Mouse (Mus musculus) heart, postnatal 25 days (tissue): ENCODE results near the gene Picalm. TPM values are rescaled to one million over a fixed set of nuclear protein-coding genes. Genes with fewer than 3 reads are reported as not detected.
"Not testable (repeated sequence)": the region's sequence is repeated elsewhere in the genome, so short reads cannot be mapped to it uniquely, and the experiment has no call there.

ENCODE experiments used
- DNase-seq: peaks from one replicate; pipeline ENCODE4 v3.0.0; 2022; ENCODE audit warnings: low spot score
- intact Hi-C: fragments of 180-260 bp; cut with DNase I; formaldehyde crosslinking; loops from one replicate; pipeline ENCODE4 v1.15.1; 2025
- total RNA-seq, 2 experiments: library from RNA; stranded (reverse); gene quantifications; 2 replicates each; pipeline ENCODE4 v1.2.3; 2021

Picalm gene
- total RNA-seq, 2 experiments from 2014 or later = 116 to 126 TPM

DNA sequence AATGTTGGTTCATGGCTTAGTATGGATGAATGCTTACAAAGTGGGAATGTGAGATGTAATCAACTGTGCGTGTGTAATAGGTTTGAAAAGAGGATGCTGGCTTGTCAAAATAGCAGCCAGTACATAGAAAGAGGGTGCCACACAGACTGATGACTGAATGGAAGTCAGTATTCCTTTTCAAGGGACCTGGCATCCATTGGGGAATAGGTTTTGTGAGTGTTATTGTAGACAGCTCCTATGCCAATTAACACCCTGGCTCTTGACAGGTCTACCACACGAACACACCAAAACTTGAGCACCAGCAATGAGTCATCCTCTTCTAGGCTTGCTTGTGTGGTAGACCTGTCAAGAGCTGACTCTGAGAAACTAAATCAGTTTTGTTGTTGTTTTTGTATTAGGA lies 45.6 kb downstream of the Picalm start:
- DNase-seq = no peak
- intact Hi-C loops = no loop called here

DNA sequence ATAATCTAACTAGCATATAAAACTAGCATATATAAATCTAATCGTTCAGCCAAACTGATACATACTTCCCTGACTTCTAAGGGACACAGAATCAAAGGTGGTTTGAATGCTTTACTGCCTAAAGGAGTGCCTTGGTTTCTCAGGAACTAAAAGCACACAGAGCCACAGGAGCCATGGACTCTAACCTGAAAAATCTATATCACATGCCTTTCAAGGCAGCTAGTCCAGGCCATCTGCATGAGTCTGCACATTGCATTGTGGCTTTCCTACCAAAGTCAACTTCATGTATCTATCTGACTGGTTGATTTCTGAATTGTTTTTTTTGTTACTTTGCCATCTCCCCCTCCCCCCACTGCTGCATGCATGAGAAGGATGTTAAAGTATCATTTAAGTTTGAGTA lies 50.6 kb downstream of the Picalm start:
- intact Hi-C loops = loop anchor here (2.0 kb wide), 1 partner anchor 14 kb away; no protein-coding TSS in a partner anchor
- DNase-seq = no peak

DNA sequence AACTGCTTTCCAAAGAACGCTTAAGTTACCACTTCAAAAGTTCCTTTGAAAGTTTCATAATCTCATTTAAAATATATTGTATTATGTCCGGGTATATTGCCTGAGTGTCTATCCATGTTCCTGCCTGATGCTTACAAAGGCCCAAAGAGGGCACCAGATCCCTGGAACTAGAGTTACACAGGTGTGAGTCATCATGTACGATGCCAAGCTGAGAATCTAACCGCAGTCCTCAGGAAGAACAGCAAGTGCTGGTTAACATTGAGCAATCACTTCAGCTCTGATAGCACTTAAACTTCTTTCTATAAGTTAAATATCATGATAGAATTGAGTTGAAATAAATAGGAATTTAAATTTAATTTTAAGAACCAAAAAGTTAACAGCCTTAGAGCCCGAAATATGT lies 70.2 kb downstream of the Picalm start:
- no peak for DNase-seq
- intact Hi-C loops = loop anchor here (5.0 kb wide), 1 partner anchor 33 kb away; no protein-coding TSS in a partner anchor

DNA sequence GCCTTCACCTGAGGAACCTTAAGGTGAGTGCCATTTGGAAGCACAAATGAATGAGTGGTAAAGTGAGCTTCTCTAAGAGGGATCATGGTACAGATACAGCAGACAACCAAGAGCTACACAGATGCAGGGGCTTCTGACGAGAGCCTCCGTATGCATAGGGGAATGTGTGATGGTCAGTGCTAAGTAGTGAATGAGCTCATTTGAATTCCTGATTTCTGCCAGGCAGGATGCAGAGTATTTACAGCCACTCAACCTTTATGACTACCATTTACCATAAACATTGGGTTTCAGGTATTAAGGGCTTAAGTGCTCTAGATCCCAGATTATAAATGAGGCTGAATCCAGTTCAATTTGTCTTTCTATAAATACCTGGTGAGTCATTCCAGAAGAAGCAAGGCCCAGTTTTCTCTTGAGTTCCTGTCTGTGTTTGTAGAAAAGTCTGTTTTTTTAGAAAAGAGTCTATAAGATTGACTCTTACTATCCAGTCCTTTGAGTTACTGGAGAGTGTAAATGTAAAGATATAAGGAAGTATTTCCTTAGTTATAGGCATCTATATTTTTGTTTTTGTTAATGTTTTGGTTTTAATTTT lies 72.0 kb downstream of the Picalm start:
- no peak for DNase-seq
- intact Hi-C loops = loop anchor here (5.0 kb wide), 1 partner anchor 35 kb away; no protein-coding TSS in a partner anchor

DNA sequence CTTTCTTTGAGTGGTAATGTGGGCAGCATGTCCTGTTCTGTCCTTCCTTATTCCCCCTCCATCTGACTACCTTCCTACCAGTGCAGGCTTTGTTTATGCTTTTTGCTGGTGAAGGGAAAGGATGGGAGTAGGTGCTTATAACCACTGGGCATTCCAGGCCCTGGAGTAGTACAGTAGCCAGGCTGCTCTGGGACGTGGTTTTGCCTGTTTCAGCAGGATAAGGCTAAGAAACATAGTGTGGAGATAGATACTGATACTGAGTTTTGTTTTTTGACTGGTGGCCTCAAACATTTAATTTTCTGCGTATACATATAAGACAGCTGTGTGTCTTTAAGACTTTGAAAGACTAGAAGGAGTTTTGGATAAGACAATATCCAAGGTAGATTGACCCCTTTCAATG lies 73.9 kb downstream of the Picalm start:
- intact Hi-C loops = loop anchor here (5.0 kb wide), 1 partner anchor 37 kb away; no protein-coding TSS in a partner anchor
- DNase-seq = no peak

DNA sequence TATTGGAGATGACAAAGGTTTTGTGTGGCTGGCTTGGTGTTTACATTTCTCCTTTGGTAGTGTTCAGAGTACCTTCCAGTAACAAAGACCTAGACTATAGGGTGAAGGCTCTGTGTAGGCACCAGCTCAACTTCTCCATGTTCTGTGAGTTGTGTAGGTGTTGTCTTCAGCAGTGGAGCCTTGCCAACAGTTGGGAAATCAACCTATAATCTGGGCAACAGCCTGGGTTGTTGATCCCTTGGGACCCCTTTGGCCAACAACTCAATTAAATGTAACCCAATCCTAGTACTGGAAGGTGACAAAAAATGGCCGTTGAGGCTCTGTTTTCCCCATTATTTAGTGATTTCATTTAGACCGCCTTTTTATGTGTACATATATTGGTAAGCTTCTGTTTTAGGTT lies 80.1 kb downstream of the Picalm start:
- intact Hi-C loops = no loop called here
- DNase-seq = no peak

DNA sequence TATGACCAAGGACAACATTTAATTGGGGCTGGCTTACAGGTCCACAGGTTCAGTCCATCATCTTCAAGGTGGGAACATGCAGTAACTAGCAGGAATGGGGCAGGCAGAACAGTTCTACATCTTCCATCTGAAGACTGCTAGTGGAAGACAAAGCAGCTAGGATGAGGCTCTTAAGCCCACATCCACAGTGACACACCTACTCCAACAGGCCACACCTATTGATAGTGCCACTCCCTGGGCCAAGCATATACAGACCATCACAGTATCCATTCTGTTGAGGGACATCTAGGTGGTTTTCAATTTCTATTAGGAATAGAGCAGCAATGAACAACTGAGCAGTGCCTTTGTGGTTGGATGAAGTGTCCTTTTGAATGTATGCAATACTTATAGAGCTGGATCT lies 80.9 kb downstream of the Picalm start:
- no peak for DNase-seq
- intact Hi-C loops = no loop called here

DNA sequence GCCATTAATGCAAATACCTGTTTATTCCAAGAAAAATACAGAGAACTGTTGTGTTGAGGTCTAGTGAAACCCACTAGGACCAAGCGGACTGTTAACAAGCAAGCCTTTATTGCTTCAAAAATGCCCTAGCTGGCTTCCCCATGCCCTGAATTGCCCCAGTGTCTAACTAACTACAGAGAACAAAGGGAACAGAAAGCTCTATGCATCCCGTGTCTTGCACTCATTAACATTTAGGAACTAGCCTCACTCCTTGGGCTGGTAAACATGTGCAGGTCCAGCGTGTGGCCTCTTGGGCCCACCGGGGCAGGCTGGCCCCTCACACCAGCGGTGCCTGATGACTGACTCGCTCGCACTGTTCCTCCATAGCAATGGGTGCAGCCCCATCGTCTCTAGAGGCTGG lies 86.5 kb downstream of the Picalm start:
- intact Hi-C loops = no loop called here

DNA sequence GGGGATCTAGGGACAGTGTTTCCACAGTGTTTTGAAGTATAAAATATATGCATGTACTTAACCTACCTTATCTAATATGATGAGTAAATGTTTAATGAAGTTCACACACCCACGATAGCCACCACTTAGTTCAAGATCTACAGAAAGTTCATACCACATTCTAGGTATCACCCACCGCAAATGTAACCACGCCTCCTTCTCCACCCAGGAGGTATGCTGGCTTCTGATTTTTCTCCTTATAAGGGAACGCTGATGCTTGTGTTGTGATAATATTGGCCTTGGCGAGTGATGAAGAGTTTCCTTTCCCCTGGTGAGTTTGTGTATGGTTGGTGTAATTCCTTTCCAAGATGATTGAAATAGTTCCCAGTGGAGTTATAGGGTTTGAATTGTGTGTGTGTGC lies 88.1 kb downstream of the Picalm start:
- intact Hi-C loops = no loop called here
- no peak for DNase-seq

More for the DNA sequence above, 86.5 kb downstream of the Picalm start:
- DNase-seq = no peak

DNA sequence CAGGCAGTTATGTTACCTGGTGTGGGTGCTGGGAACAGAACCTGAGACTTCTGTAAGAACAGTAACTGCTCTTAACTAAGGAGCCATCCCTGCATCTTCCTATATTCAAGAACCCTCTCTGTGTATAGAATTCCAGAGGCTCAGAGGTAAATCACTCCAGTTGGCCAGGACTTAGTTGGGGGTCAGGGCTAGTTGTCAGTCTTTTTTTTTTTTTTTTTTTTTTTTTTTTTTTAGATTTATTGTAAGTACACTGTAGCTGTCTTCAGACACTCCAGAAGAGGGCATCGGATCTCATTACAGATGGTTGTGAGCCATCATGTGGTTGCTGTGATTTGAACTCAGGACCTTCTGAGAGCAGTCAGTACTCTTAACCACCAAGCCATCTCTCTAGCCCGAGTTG lies 91.5 kb downstream of the Picalm start:
- intact Hi-C loops = no loop called here
- DNase-seq = no peak

DNA sequence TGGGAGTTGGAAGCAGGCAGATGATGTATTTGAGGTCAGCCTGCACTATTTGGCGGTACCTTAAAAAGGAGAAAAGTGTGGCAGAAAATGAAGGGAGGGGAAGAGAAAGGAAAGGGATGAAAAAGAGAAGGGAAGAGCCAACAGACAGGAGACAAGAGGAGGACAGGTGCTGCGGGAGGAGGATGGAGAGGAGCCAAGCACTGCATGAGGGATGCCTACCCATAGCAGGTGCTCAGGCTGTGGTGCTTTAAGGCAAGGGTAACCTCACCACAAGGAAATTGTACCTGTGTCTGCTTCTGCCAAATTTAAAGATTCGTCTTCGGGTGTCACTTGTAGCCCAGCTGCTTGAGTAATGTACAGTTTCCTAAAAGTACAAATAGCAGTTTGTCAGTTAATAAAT lies 98.1 kb downstream of the Picalm start:
- no peak for DNase-seq
- intact Hi-C loops = no loop called here

DNA sequence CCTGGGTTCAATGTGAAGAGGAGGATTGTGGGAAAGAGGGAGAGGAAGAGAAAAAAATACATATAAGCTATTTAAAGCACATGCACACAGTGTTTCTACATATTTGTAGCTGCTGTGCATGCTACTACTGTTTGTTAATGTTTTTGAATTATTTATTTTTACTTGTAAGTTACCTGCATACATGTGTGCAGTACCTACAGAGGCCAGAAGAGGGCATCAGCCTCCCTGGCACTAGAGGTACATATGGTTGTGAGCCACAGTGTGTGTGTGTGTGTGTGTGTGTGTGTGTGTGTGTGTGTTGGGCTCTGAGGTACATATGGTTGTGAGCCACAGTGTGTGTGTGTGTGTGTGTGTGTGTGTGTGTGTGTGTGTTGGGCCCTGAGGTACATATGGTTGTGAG lies 98.9 kb downstream of the Picalm start:
- DNase-seq, intact Hi-C loops: not testable (repeated sequence)

DNA sequence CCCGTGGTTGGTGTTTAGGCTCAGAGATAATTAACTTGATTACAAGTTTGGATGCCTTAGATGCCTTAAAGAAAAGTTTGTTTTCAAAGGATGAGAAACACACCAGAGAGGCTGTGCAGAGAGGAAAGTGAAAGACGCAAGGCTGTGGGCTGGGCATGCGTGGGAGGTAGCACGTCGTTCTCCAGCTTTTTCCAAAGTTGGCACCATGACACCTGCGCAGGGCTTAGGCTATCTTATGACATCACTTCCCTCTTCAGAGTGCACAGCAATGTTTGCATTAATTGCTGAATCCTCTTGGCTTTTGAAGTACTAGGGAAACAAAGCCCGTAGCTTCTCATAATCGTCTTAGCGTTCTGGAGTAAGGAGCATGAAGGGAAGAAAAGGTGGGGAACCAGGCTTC lies 101.4 kb downstream of the Picalm start:
- intact Hi-C loops = no loop called here
- DNase-seq = no peak

DNA sequence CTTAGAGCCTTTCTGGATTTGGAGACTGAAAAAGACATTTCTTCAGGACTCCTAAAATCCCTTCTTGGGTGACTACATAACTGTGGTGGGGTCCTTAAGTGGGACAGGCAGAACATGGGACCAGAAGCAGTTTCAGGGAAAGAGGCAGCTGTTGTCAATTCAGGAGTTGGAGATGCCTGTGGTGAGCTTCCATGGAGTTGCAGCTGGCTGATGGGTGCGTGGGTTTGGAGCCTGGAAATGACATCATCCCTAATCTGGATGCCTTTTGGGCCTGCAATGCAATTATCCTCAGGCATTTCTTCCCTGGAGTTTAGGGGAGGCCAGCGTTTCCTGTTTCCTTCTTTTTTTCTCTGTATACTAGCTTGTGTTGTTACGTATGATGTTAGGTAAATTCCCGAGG lies 103.9 kb downstream of the Picalm start:
- intact Hi-C loops = no loop called here

DNA sequence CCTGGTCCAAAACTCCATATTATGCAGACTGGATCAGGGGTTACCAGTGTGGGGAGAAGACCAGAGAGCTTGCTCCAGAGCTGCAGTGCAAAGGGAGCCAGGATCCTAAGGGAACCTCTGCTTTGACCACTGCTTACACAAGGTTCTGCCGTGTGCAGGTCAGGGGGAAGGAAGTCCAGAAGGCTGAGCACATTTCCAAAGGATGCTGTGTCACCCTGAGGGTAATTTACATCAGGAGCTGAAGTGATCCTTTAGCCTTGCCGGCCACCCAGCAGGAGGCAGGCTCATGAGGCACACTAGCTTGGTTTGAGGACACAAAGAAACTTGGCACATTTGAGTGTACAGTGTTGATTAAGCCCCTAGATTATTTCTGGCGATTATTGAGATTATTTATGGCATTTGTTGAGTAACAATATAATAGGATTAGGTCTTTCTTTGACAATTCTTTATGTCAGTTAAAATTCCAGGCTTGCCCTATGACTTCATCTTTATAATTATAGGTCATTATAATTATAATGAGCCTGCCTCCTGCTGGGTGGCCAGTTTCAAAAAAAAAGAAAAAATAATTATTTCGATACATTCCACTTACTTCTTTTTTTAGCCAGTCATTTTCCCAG lies 106.4 kb downstream of the Picalm start:
- no peak for DNase-seq
- intact Hi-C loops = no loop called here

More for the DNA sequence above, 103.9 kb downstream of the Picalm start:
- peak; percentile 19 for DNase-seq

DNA sequence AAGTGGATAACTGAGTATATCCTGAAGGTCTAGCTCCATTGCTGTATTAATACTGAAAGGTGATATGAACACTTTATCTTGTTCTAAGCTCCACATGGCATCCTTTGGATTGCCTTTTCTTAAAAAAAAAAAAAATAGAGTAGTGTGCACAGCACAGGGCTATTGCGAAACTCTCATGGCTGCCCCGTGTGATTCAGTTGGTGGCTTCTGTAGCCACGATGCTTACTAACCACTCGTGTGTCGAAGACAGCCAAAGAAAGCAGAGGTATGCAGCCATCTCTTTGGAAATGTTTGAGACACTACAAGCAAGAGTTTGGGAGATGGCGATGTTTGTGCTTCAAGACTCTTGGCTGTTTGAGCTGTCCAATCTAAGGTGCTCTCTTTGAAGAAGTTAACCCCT lies 113.1 kb downstream of the Picalm start:
- intact Hi-C loops = no loop called here

DNA sequence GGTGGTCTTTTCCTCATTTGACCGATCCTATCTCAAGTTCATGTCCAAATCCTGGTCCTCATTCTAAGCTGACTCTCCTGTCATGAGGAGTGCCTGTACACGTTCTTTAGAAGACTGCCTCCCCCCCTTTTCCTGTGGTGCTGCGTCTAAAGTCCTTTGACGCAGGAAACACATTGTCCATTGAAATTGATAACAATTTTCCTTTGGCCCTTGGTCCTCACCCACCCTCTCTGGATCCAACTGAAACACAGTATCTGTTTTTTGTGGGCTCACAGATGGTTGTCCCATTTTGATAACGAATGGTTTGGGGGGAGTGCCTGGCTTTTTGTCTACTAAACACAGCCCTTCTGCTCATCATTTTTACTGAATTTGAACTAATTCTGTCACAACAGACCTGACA lies 113.6 kb downstream of the Picalm start:
- no peak for DNase-seq
- intact Hi-C loops = no loop called here

More for the DNA sequence above, 113.1 kb downstream of the Picalm start:
- no peak for DNase-seq

DNA sequence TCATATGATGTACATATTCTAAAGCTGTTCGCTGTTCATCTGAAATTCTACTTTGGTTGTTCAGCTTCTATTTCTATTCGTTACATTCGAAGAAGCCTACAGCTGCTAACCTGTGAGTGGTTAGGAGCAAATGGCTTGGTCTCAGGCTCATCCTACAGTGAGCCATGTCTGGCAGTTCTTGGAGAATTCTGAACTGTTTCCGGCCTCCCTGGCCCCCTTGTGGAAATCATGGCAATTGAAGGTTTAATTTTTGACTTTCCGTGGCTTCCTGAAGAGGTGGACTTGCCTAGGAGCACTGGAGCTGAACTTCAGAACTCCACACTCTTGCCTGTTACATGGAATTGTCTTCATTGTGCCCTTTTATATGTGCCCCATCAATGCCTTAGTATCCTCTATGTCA lies 122.9 kb downstream of the Picalm start:
- no peak for DNase-seq
- intact Hi-C loops = no loop called here

DNA sequence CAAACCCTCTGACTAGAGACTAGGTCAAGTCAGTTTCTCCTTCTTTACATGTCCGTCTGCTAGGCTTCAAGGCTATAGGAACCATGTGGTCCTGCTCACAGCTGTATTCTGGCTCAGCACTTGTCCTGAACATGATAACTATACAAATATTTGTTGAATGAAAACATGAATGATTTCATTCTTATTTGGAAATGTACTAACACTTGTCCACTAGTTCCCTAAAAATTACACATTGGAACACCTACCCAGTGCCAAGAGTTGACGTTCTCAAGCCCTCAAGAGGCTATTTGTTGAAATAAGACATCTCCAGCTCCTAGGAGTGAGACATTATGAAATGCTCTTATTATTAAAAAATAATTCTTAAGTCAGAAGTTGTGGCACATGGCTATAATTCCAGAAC lies 128.7 kb downstream of the Picalm start:
- DNase-seq = no peak
- intact Hi-C loops = no loop called here

DNA sequence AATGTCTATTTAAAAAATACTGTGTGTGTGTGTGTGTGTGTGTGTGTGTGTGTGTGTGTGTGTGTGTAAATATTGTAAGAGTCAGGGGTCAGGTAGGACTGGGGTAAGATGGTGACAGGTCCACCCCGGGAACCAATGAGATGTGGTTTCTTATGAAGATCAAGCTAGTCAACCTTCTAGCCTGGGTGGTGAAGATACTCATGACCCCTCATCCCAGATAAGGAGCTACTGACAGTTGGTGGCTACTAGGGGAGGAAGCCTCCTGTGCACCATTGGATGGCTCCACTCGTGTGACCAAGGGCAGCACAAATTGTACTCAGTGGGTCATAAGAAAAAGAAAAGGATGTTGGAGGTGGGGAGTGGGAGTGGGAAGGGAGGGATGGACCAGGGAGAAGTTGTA lies 129.9 kb downstream of the Picalm start:
- DNase-seq = no peak
- intact Hi-C loops = loop anchor here (10.0 kb wide), 1 partner anchor 105 kb away; no protein-coding TSS in a partner anchor

DNA sequence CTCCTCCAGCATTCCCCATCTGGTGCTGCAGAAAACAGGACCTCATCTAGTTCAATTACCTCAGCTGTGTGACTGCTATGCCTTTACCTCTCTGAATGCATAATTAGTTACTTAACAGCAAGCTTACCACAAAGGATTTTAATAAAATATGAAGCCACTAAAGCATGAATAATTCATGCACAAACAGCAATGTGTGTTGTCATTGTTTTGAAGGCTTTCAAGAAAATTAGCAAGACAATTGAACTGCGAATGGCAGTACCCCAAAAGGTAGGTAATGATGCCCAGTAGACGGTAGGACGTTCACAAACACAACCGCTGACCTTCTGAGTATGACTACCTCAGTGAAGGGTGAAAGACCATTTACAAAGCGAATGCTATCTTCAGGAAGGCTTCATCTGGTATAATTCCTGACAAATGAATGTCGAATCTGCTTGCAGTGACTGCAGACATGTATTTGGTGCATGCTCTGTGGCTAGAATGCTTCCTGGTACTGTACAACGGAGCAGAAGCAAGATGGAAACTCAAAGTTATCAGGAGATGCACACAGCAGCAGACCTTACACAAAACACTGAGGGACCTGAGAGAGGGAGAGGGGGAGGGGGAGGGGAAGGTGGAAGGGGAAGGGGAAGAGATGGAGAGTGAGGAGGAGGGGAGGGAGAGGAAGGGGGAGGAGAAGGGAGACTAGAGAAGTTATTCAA lies 132.0 kb downstream of the Picalm start:
- intact Hi-C loops = loop anchor here (10.0 kb wide), 1 partner anchor 107 kb away; no protein-coding TSS in a partner anchor
- DNase-seq = no peak
